Mouse (Mus musculus) kidney, adult 2 months (tissue): Measurements from ENCODE around the gene Tbcel. TPM values are rescaled to one million over a fixed set of nuclear protein-coding genes. Genes with fewer than 3 reads are reported as not detected.

Source experiments
- DNase-seq: peaks from one replicate; pipeline ENCODE4 v3.0.0; 2021
- H3K27ac ChIP-seq: fragments of 200-500 bp; 2 replicates; pipeline ENCODE4 v1.5.1; 2012; ENCODE audit warnings: low read depth, low read length, control low read depth, inconsistent platforms; ENCODE audit not compliant: insufficient read depth
- H3K27me3 ChIP-seq: fragments of 200-500 bp; replicated peaks from 2 replicates; pipeline ENCODE4 v1.6.1; 2012; ENCODE audit warnings: mild to moderate bottlenecking, moderate library complexity, low read length, inconsistent platforms; ENCODE audit not compliant: control insufficient read depth, insufficient read depth
- H3K36me3 ChIP-seq: fragments of 200-500 bp; 2 replicates; pipeline ENCODE4 v1.6.1; 2012; ENCODE audit warnings: mild to moderate bottlenecking, moderate library complexity, low read length, inconsistent platforms; ENCODE audit not compliant: control insufficient read depth, insufficient read depth
- H3K4me1 ChIP-seq: fragments of 200-500 bp; 2 replicates; pipeline ENCODE4 v1.6.1; 2011; ENCODE audit warnings: low read length; ENCODE audit not compliant: control insufficient read depth, insufficient read depth
- H3K4me3 ChIP-seq: fragments of 200-500 bp; 2 replicates; pipeline ENCODE4 v1.5.1; 2011; ENCODE audit warnings: mild to moderate bottlenecking, low read depth, low read length, control low read depth; ENCODE audit not compliant: insufficient read depth
- CTCF ChIP-seq: fragments of 200-500 bp; conservative IDR thresholded peaks from 2 replicates; pipeline ENCODE4 v1.5.1; 2011; ENCODE audit warnings: low read depth, mild to moderate bottlenecking, control low read depth, low read length, moderate library complexity, mixed read lengths; ENCODE audit not compliant: insufficient read depth, insufficient read length
- POLR2A ChIP-seq: fragments of 200-500 bp; IDR thresholded peaks from one replicate; pipeline ENCODE4 v1.6.1; 2011; ENCODE audit warnings: low read depth, low read length, control low read depth
- WGBS: fragments of 180-500 bp; shearing (Covaris S2); methylation state at CpG from one replicate; pipeline ENCODE4 v1.1.7; 2018; 5-methylcytosine and 5-hydroxymethylcytosine counted together
- polyA plus RNA-seq: library from polyadenylated mRNA; depleted of rRNA; stranded (reverse); fragments of >200 nt; gene quantifications from 2 replicates; pipeline ENCODE4 v1.2.3, GENCODE M21; 2012

The Tbcel gene
- polyA plus RNA-seq, 1 experiment = 25.9 TPM

GRCm38 (mm10) chr9:42401486-42401885 lies 106.1 kb downstream of the Tbcel start:
- H3K36me3 ChIP-seq = no peaks in the 10 kb centered on the region
- WGBS = 70% methylated on average over 6 of the region's 6 CpGs

GRCm38 (mm10) chr9:42399829-42400228 lies 107.8 kb downstream of the Tbcel start, which contains the start of gene Tecta:
Tecta (minus strand) TSS chr9:42399929.
- no peaks in the 10 kb centered on the region for H3K4me1 ChIP-seq
- TF ChIP-seq POLR2A (no peak), CTCF (no peak)
- H3K27ac ChIP-seq = no peak within 1 kb of the TSS
- H3K36me3 ChIP-seq = no peaks in the 10 kb centered on the region
- H3K27me3 ChIP-seq = no peaks in the 10 kb centered on the region
- WGBS = 83% methylated on average over 6 of the region's 6 CpGs
- H3K4me3 ChIP-seq = no peak within 1 kb of the TSS
- no peak for DNase-seq

More at GRCm38 (mm10) chr9:42401486-42401885, 106.1 kb downstream of the Tbcel start:
- TF ChIP-seq POLR2A (no peak), CTCF (no peak)
- Histone ChIP-seq H3K4me3 (no peak overlapping the region), H3K27ac (no peak overlapping the region), H3K27me3 (no peaks in the 10 kb centered on the region), H3K4me1 (no peaks in the 10 kb centered on the region)
- no peak for DNase-seq

- Histone ChIP-seq H3K27ac (no peak overlapping the region), H3K4me1 (no peaks in the 10 kb centered on the region), H3K27me3 (no peaks in the 10 kb centered on the region; the same call in 1 of the 2 replicates), H3K36me3 (no peaks in the 10 kb centered on the region), H3K4me3 (no peak overlapping the region)
- no peak for TF ChIP-seq POLR2A
- no peak for TF ChIP-seq CTCF
- 35% methylated on average over 2 of the region's 2 CpGs for WGBS
- DNase-seq = no peak
These were observed 111.5 kb downstream of the Tbcel start for GRCm38 (mm10) chr9:42396141-42396540.

- TF ChIP-seq CTCF (no peak), POLR2A (no peak)
- WGBS = 67% methylated on average over 6 of the region's 6 CpGs
- no peak for DNase-seq
These were observed 112.7 kb downstream of the Tbcel start for GRCm38 (mm10) chr9:42394903-42395302.

GRCm38 (mm10) chr9:42394321-42394720 lies 113.3 kb downstream of the Tbcel start:
- Histone ChIP-seq H3K27me3 (no peaks in the 10 kb centered on the region; the same call in 1 of the 2 replicates), H3K27ac (no peak overlapping the region), H3K36me3 (no peaks in the 10 kb centered on the region), H3K4me1 (no peaks in the 10 kb centered on the region), H3K4me3 (no peak overlapping the region)
- DNase-seq = no peak
- WGBS = 68% methylated on average over 8 of the region's 8 CpGs
- no peak for TF ChIP-seq CTCF
- TF ChIP-seq POLR2A = no peak

More at GRCm38 (mm10) chr9:42394903-42395302, 112.7 kb downstream of the Tbcel start:
- H3K27me3 ChIP-seq = no peaks in the 10 kb centered on the region; the same call in 1 of the 2 replicates
- H3K4me1 ChIP-seq = no peaks in the 10 kb centered on the region
- no peak overlapping the region for H3K4me3 ChIP-seq
- H3K36me3 ChIP-seq = no peaks in the 10 kb centered on the region
- no peak overlapping the region for H3K27ac ChIP-seq

- H3K4me1 ChIP-seq = no peaks in the 10 kb centered on the region
- no peak overlapping the region for H3K4me3 ChIP-seq
- no peaks in the 10 kb centered on the region; the same call in 1 of the 2 replicates for H3K27me3 ChIP-seq
- peak; percentile 7 for DNase-seq
- WGBS = 53% methylated on average over 6 of the region's 6 CpGs
- TF ChIP-seq POLR2A (no peak), CTCF (no peak)
- no peak overlapping the region for H3K27ac ChIP-seq
- H3K36me3 ChIP-seq = no peaks in the 10 kb centered on the region
These were observed 114.7 kb downstream of the Tbcel start for GRCm38 (mm10) chr9:42392927-42393326.

GRCm38 (mm10) chr9:42388490-42388889 lies 119.1 kb downstream of the Tbcel start:
- Histone ChIP-seq H3K36me3 (no peaks in the 10 kb centered on the region), H3K4me1 (no peaks in the 10 kb centered on the region), H3K27me3 (no peaks in the 10 kb centered on the region), H3K27ac (no peak overlapping the region), H3K4me3 (no peak overlapping the region)
- TF ChIP-seq POLR2A (no peak), CTCF (0 out of 2 replicates have a peak, but pooled peaks have one; percentile 16)
- DNase-seq = no peak
- WGBS = 54% methylated on average over 4 of the region's 4 CpGs
